Mouse (Mus musculus) frontal cortex, adult 2 months (tissue): ENCODE measurements at regions not wholly inside any gene's neighbourhood (a gene's known extent, or its start where the extent isn't known, plus 50 kb on each side); places are given as distances from the start of the nearest gene placed in this dataset.

Experiments
- DNase-seq, 2 experiments: peaks; one replicate each; pipeline ENCODE4 v3.0.0; 2022; ENCODE audit warnings: low spot score in 1 of 2; ENCODE audit errors: extremely low spot score in 1 of 2

DNA sequence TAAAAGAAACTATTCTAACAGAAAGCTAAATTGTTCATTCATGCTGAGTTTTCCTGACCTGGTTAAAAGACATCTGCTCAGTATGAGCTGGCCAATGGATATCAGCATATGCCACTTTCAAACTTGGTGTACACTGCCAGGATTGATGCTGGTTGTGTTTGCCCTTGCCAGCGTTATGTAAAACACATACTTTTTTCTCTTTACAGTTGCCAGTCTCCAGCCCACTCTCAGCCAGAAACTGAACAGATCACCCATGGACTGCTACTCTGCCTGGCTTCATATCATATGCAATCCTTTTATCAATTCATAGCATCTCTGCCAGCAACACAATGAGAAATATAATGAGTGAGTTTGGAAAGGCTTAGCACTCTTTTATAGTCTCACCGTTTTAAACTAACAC is 940.7 kb upstream of the Epha6 start:
- DNase-seq = peak; percentile 7 to 36

DNA sequence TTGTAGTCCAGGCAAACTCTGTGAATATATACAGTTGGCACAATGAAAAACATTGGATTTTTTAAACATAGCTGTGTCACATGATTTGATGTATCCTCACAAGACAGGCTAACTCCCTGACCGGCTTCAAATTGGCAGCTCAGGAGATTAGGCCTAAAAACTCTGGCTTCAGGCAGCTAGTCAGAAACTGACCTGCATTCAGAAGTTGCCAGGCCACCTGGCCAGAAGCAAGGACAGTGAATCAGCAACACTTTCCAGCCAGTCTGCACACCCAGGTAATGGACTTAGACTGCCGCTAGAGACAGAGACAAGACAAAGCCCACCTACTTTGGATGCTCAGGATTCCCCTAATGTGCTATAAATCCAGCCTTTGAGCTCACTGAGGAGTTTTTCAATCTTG is 929.4 kb upstream of the Epha6 start:
- no peak for DNase-seq
